ENCODE assay signal across 19 mouse cellular contexts in the genomic region with DNA sequence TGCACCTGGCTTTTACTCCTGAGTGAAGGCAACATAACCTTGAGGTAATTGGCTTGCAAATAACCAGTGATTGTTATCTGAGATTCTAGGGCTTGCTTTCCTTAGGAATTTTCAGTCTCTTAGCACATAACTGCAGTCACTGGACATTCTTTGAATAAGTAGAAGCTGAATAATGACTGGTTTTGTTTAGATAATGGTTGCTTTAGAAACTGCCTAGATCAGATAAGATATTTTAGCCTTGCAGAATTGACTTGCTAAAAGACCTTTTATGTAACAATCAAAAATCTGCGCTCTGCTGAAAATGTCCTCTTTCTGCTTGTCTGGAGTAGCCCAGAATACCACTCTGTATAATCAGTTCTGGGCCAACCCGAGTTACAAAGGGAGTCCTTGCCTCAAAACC. TPM values are rescaled to one million over a fixed set of nuclear protein-coding genes. Genes with fewer than 3 reads are reported as not detected.
"Had no signal": no experiment of that assay in that cellular context is flagged by ENCODE, and none has a peak within 500 bp of the region (broad histone marks: within the 10 kb centered on the region; RNA-seq: fewer than 3 reads in every experiment).

No protein-coding gene starts in this region.

- H3K27ac ChIP-seq: left cerebral cortex, adult 2 months; limb, embryonic 10.5 days; liver, embryonic 15.5 days; macrophage; midbrain, embryonic 15.5 days; neural tube, embryonic 12.5 days; stomach, embryonic 15.5 days had no signal

- H3K9me3 ChIP-seq: limb, embryonic 10.5 days; liver, embryonic 15.5 days; megakaryocyte, embryonic 14.5 days; midbrain, embryonic 15.5 days; neural tube, embryonic 12.5 days; stomach, embryonic 15.5 days had no signal

- H3K4me2 ChIP-seq: liver, embryonic 11.5 days; liver, embryonic 15.5 days; midbrain, embryonic 11.5 days; midbrain, embryonic 15.5 days; neural tube, embryonic 12.5 days; stomach, embryonic 15.5 days had no signal

- H3K27me3 ChIP-seq: midbrain, embryonic 15.5 days; neural tube, embryonic 12.5 days; stomach, embryonic 15.5 days had no signal

- H3K36me3 ChIP-seq: limb, embryonic 10.5 days; liver, embryonic 15.5 days; midbrain, embryonic 15.5 days; neural tube, embryonic 12.5 days; stomach, embryonic 15.5 days had no signal

- H3K9ac ChIP-seq: liver, embryonic 15.5 days; midbrain, embryonic 15.5 days; neural tube, embryonic 12.5 days; stomach, embryonic 15.5 days had no signal

- ATAC-seq: midbrain, embryonic 15.5 days had no signal

- DNase-seq: kidney, adult 9 months; kidney, postnatal 14 days; lung, postnatal 10 days; right cerebral cortex, postnatal 4 days; thymus, adult 2 months; thymus, postnatal 25 days had no signal

- H3K4me3 ChIP-seq: left cerebral cortex, adult 2 months; limb, embryonic 10.5 days; liver, embryonic 15.5 days; megakaryocyte, embryonic 14.5 days; midbrain, embryonic 15.5 days; neural tube, embryonic 12.5 days; stomach, embryonic 15.5 days had no signal

- H3K4me1 ChIP-seq: limb, embryonic 10.5 days; liver, embryonic 15.5 days; megakaryocyte, embryonic 14.5 days; midbrain, embryonic 15.5 days; neural tube, embryonic 12.5 days; stomach, embryonic 15.5 days had no signal

RNA-seq across cellular contexts. Expression of gene Calcoco2, which starts 2.3 kb away (rescaled TPM):
- polyA plus RNA-seq: large intestine, adult 2 months; limb, embryonic 10.5 days; limb, embryonic 14.5 days; liver, embryonic 11.5 days; liver, embryonic 15.5 days; macrophage; midbrain, embryonic 11.5 days; midbrain, embryonic 15.5 days; neural tube, embryonic 12.5 days; spleen, adult 2 months; thymus, adult 2 months had no signal

RNA-seq across cellular contexts. Expression of gene Ttll6, which starts 19.5 kb away (rescaled TPM):
- polyA plus RNA-seq: limb, embryonic 10.5 days; liver, embryonic 11.5 days; liver, embryonic 15.5 days; macrophage; midbrain, embryonic 11.5 days; neural tube, embryonic 12.5 days; spleen, adult 2 months had no signal
